Mouse (Mus musculus) testis, adult 2 months (tissue): ENCODE results near the gene Ppp1r12b. TPM values are rescaled to one million over a fixed set of nuclear protein-coding genes. Genes with fewer than 3 reads are reported as not detected.

Experiments
- H3K27ac ChIP-seq: fragments of 200-500 bp; 2 replicates; pipeline ENCODE4 v1.5.1; 2012; ENCODE audit warnings: low read depth, low read length; ENCODE audit not compliant: control insufficient read depth, insufficient read depth
- H3K27me3 ChIP-seq: fragments of 200-500 bp; 2 replicates; pipeline ENCODE4 v1.6.1; 2012; ENCODE audit warnings: mild to moderate bottlenecking, low read length, moderate library complexity; ENCODE audit not compliant: control insufficient read depth, insufficient read depth
- H3K36me3 ChIP-seq: fragments of 200-500 bp; 2 replicates; pipeline ENCODE4 v1.6.1; 2012; ENCODE audit warnings: mild to moderate bottlenecking, low read length; ENCODE audit not compliant: control insufficient read depth, insufficient read depth
- H3K4me1 ChIP-seq: fragments of 200-500 bp; 2 replicates; pipeline ENCODE4 v1.6.1; 2012; ENCODE audit warnings: low read length; ENCODE audit not compliant: control insufficient read depth, insufficient read depth
- H3K4me3 ChIP-seq: fragments of 200-500 bp; 2 replicates; pipeline ENCODE4 v1.5.1; 2012; ENCODE audit warnings: low read depth, mild to moderate bottlenecking, low read length, moderate library complexity, mixed read lengths; ENCODE audit not compliant: control insufficient read depth
- CTCF ChIP-seq: fragments of 200-500 bp; IDR thresholded peaks from 2 replicates; pipeline ENCODE4 v1.5.1; 2012; ENCODE audit warnings: low read depth, mild to moderate bottlenecking, inconsistent platforms, low read length, moderate library complexity; ENCODE audit not compliant: control insufficient read depth, insufficient read depth, insufficient replicate concordance
- POLR2A ChIP-seq: fragments of 200-500 bp; IDR thresholded peaks from 2 replicates; pipeline ENCODE4 v1.6.1; 2012; ENCODE audit warnings: low read depth, mild to moderate bottlenecking, inconsistent platforms, low read length, moderate library complexity; ENCODE audit not compliant: control insufficient read depth
- polyA plus RNA-seq: library from polyadenylated mRNA; depleted of rRNA; stranded (reverse); fragments of >200 nt; gene quantifications from 2 replicates; pipeline ENCODE4 v1.2.3, GENCODE M21; 2012

Ppp1r12b gene
- polyA plus RNA-seq, 1 experiment, result 7.1 TPM

DNA sequence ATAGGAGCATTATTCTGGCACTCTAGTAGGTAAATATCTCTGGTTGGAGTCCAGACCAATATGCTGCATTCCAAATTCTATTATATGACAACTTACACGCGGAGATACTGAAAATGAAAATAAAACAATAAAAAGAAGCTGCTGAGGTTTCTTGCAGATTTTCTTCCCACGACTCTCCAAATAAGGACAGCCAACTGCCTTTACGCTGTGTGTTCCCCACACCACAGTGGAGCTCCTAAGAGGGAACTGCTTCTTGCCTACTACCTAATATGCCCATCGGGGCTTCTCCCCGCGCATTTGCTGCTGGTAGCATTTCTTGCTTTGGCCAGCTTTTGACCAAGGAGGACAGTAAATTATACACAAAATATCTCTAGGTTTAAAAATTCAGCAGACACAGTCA lies 154.0 kb downstream of the Ppp1r12b start:
- TF ChIP-seq CTCF (no peak), POLR2A (no peak)
- no peaks in the 10 kb centered on the region for H3K36me3 ChIP-seq
- H3K27ac ChIP-seq, result peak overlapping the region; percentile 42
- no peaks in the 10 kb centered on the region for H3K4me1 ChIP-seq
- H3K27me3 ChIP-seq, result no peaks in the 10 kb centered on the region
- peak overlapping the region; percentile 51 for H3K4me3 ChIP-seq

- TF ChIP-seq CTCF (no peak), POLR2A (no peak)
- Histone ChIP-seq H3K27ac (no peak overlapping the region), H3K4me1 (no peaks in the 10 kb centered on the region), H3K36me3 (no peaks in the 10 kb centered on the region), H3K27me3 (no peaks in the 10 kb centered on the region), H3K4me3 (no peak overlapping the region)
These were observed 159.2 kb downstream of the Ppp1r12b start for GRCm38 (mm10) chr1:134796536-134796935.

GRCm38 (mm10) chr1:134796076-134796475 lies 159.7 kb downstream of the Ppp1r12b start:
- Histone ChIP-seq H3K27me3 (no peaks in the 10 kb centered on the region), H3K4me3 (no peak overlapping the region), H3K4me1 (no peaks in the 10 kb centered on the region), H3K36me3 (no peaks in the 10 kb centered on the region), H3K27ac (no peak overlapping the region)
- no peak for TF ChIP-seq POLR2A
- TF ChIP-seq CTCF, result no peak

DNA sequence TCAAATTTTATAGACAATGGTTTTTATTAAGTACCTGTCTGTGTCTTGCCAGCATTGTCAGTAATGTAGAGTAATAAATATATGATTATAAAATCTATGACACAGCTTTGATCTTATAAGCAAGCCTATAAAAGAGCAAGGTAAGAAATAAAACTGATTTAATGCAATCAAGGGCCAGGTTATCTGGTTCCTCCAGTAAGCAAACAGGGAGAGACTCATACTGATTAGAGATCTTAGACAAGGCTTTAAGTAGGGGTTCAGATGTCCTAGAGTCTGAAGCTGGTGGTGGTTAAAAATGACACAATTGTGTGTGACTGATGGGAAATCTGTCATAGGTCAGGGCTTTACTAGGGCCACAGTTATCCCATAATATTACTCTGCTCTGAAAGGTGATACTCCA lies 164.3 kb downstream of the Ppp1r12b start:
- Histone ChIP-seq H3K36me3 (no peaks in the 10 kb centered on the region), H3K4me3 (no peak overlapping the region), H3K4me1 (no peaks in the 10 kb centered on the region), H3K27ac (no peak overlapping the region), H3K27me3 (no peaks in the 10 kb centered on the region)
- no peak for TF ChIP-seq POLR2A
- TF ChIP-seq CTCF, result no peak

DNA sequence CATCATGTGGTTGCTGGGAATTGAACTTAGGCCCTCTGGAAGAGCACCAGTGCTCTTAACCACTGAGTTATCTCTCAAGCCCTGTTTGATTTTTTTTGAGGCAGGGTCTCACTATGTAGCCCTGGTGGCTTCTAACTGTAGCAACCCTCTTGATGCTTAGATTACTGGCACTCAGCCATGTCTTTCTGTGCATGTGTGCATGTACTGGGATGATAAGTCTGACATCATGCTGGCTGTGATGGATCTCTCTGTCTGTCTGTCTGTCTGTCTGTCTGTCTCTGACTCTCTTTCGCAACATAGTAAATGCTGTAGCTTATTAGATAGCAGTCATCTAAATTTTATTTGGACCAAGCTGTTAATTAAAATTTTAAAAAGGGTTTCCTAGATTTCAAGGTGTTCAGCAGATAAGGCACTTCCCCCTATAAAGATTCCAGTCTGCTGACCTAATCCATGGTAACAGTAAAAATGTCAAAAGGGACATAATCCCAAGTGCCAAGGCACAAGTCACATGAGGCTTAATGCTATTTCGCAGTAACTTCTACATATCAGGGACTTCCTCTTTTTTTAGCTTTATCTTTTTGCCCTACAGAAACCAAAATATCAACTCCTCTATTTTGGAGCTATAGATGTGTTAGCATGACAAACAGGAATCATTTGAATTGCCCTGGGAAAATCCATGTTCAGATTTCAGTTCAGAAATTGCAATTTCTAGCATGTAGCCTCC lies 164.9 kb downstream of the Ppp1r12b start:
- Histone ChIP-seq H3K27ac (no peak overlapping the region), H3K4me3 (no peak overlapping the region), H3K36me3 (no peaks in the 10 kb centered on the region), H3K4me1 (no peaks in the 10 kb centered on the region), H3K27me3 (no peaks in the 10 kb centered on the region)
- no peak for TF ChIP-seq CTCF
- TF ChIP-seq POLR2A, result no peak

GRCm38 (mm10) chr1:134788096-134788495 lies 167.6 kb downstream of the Ppp1r12b start:
- H3K4me3 ChIP-seq, result no peak overlapping the region
- no peaks in the 10 kb centered on the region for H3K4me1 ChIP-seq
- no peaks in the 10 kb centered on the region for H3K27me3 ChIP-seq
- no peak overlapping the region for H3K27ac ChIP-seq
- H3K36me3 ChIP-seq, result no peaks in the 10 kb centered on the region
- TF ChIP-seq POLR2A, result no peak
- TF ChIP-seq CTCF, result no peak

- TF ChIP-seq POLR2A, result no peak
- no peak for TF ChIP-seq CTCF
- Histone ChIP-seq H3K36me3 (no peaks in the 10 kb centered on the region), H3K27ac (no peak overlapping the region), H3K27me3 (no peaks in the 10 kb centered on the region), H3K4me3 (no peak overlapping the region), H3K4me1 (no peaks in the 10 kb centered on the region)
These were observed 170.8 kb downstream of the Ppp1r12b start for GRCm38 (mm10) chr1:134784911-134785310.
